Mouse (Mus musculus) forebrain, embryonic 13.5 days (tissue): ENCODE data around the gene Pcolce. TPM values are rescaled to one million over a fixed set of nuclear protein-coding genes. Genes with fewer than 3 reads are reported as not detected.
"Not testable (repeated sequence)": the region's sequence is repeated elsewhere in the genome, so short reads cannot be mapped to it uniquely, and the experiment has no call there.

Experiments
- ATAC-seq: fragments of 200-750 bp; cut with Nextera tagmentation; 2 replicates; pipeline ENCODE4 v1.8.0; 2017
- H3K27ac ChIP-seq: fragments of 300-500 bp; sonication (generic); 2 replicates; pipeline ENCODE4 v1.5.1; 2015; ENCODE audit warnings: inconsistent platforms, mild to moderate bottlenecking, moderate library complexity
- H3K27me3 ChIP-seq: fragments of 300-500 bp; sonication (generic); 2 replicates; pipeline ENCODE4 v1.6.1; 2015; ENCODE audit warnings: mild to moderate bottlenecking, inconsistent platforms
- H3K36me3 ChIP-seq: fragments of 300-500 bp; sonication (generic); 2 replicates; pipeline ENCODE4 v1.6.1; 2015; ENCODE audit warnings: mild to moderate bottlenecking, inconsistent platforms; ENCODE audit not compliant: poor library complexity, severe bottlenecking
- H3K4me1 ChIP-seq: fragments of 300-500 bp; sonication (generic); 2 replicates; pipeline ENCODE4 v1.6.1; 2015; ENCODE audit warnings: inconsistent platforms
- H3K4me2 ChIP-seq: fragments of 300-500 bp; sonication (generic); 2 replicates; pipeline ENCODE4 v1.6.1; 2015; ENCODE audit warnings: inconsistent platforms, mild to moderate bottlenecking, moderate library complexity
- H3K4me3 ChIP-seq: fragments of 300-500 bp; sonication (generic); 2 replicates; pipeline ENCODE4 v1.5.1; 2015; ENCODE audit warnings: mild to moderate bottlenecking, inconsistent platforms
- H3K9ac ChIP-seq: fragments of 300-500 bp; sonication (generic); 2 replicates; pipeline ENCODE4 v1.6.1; 2015; ENCODE audit warnings: mild to moderate bottlenecking, inconsistent platforms
- H3K9me3 ChIP-seq: fragments of 300-500 bp; sonication (generic); replicated peaks from 2 replicates; pipeline ENCODE4 v1.6.1; 2016; ENCODE audit warnings: inconsistent platforms
- WGBS: fragments of 180-500 bp; shearing (Covaris S2); methylation state at CpG from one replicate; pipeline ENCODE4 v1.1.7; 2015; 5-methylcytosine and 5-hydroxymethylcytosine counted together
- polyA plus RNA-seq: library from polyadenylated mRNA; unstranded; fragments of >200 nt; fragmentation: Nextera tagmentation; extraction: Ambion mirVana; gene quantifications from 2 replicates; pipeline ENCODE4 v1.2.1, GENCODE M21; 2015

Pcolce gene
- polyA plus RNA-seq, 1 experiment from 2014 or later = 6.9 TPM

GRCm38 (mm10) chr5:137628498-137629305 lies 15.1 kb upstream of the Pcolce start, which contains the start of the genes Fbxo24, Lrch4 and Gm20605:
TSS of gene Fbxo24 (minus strand) at chr5:137629002.
TSS of gene Lrch4 (plus strand) at chr5:137629121.
TSS of gene Gm20605 (plus strand) at chr5:137629175.
- Histone ChIP-seq H3K27ac (peak within 1 kb of the TSS; percentile 92), H3K9me3 (no peaks in the 10 kb centered on the region), H3K4me3 (peak within 1 kb of the TSS; percentile 69), H3K4me1 (peaks cover 36% of the 10 kb centered on the region), H3K4me2 (peak within 1 kb of the TSS; percentile 77), H3K27me3 (no peaks in the 10 kb centered on the region), H3K9ac (peak within 1 kb of the TSS; percentile 81), H3K36me3 (peaks cover 25% of the 10 kb centered on the region)
- ATAC-seq = peak; percentile 99
- 0% methylated on average over 46 of the region's 46 CpGs for WGBS

- peaks cover 19% of the 10 kb centered on the region for H3K36me3 ChIP-seq
- peak overlapping the region; percentile 73 for H3K4me2 ChIP-seq
- H3K4me3 ChIP-seq = peak overlapping the region; percentile 69
- H3K9me3 ChIP-seq = no peaks in the 10 kb centered on the region
- H3K9ac ChIP-seq = peak overlapping the region; percentile 80
- H3K27me3 ChIP-seq = no peaks in the 10 kb centered on the region
- 4% methylated on average over 9 of the region's 9 CpGs for WGBS
- H3K4me1 ChIP-seq = peaks cover 36% of the 10 kb centered on the region
- H3K27ac ChIP-seq = peak overlapping the region; percentile 92
- ATAC-seq = no peak
These were observed 14.4 kb upstream of the Pcolce start for GRCm38 (mm10) chr5:137627991-137628390.

GRCm38 (mm10) chr5:137623937-137624530 lies 10.4 kb upstream of the Pcolce start:
- Histone ChIP-seq H3K4me3 (no peak overlapping the region), H3K9ac (no peak overlapping the region), H3K27me3 (no peaks in the 10 kb centered on the region), H3K4me1 (peaks cover 6% of the 10 kb centered on the region), H3K36me3 (no peaks in the 10 kb centered on the region), H3K4me2 (no peak overlapping the region), H3K27ac (no peak overlapping the region), H3K9me3 (no peaks in the 10 kb centered on the region)
- 87% methylated on average over 11 of the region's 11 CpGs for WGBS
- no peak for ATAC-seq

- no peak overlapping the region for H3K4me2 ChIP-seq
- WGBS = 88% methylated on average over 7 of the region's 7 CpGs
- H3K4me3 ChIP-seq = no peak overlapping the region
- no peaks in the 10 kb centered on the region for H3K9me3 ChIP-seq
- H3K4me1 ChIP-seq = no peaks in the 10 kb centered on the region
- no peaks in the 10 kb centered on the region for H3K36me3 ChIP-seq
- 0 out of 2 replicates have a peak, but pooled peaks cover 4% of the 10 kb centered on the region for H3K27me3 ChIP-seq
- no peak for ATAC-seq
- H3K9ac ChIP-seq = no peak overlapping the region
- H3K27ac ChIP-seq = no peak overlapping the region
These were observed 1.8 kb upstream of the Pcolce start for GRCm38 (mm10) chr5:137615347-137615746.

- H3K9me3 ChIP-seq, ATAC-seq: not testable (repeated sequence)
- 91% methylated on average over 2 of the region's 2 CpGs for WGBS
These were observed 1.3 kb upstream of the Pcolce start for GRCm38 (mm10) chr5:137614921-137615320.

GRCm38 (mm10) chr5:137613076-137613475 lies 508 bp downstream of the Pcolce start:
- peaks cover 7% of the 10 kb centered on the region; the same call in 1 of the 2 replicates for H3K4me1 ChIP-seq
- peaks cover 12% of the 10 kb centered on the region for H3K27me3 ChIP-seq
- H3K27ac ChIP-seq = no peak overlapping the region
- no peak for ATAC-seq
- no peak overlapping the region for H3K9ac ChIP-seq
- H3K4me2 ChIP-seq = no peak overlapping the region
- H3K36me3 ChIP-seq = no peaks in the 10 kb centered on the region
- H3K4me3 ChIP-seq = no peak overlapping the region
- 67% methylated on average over 5 of the region's 5 CpGs for WGBS
- H3K9me3 ChIP-seq = no peaks in the 10 kb centered on the region

More at GRCm38 (mm10) chr5:137614921-137615320, 1.3 kb upstream of the Pcolce start:
- not testable (repeated sequence) for H3K9ac ChIP-seq, H3K36me3 ChIP-seq, H3K27ac ChIP-seq, H3K4me3 ChIP-seq, H3K4me1 ChIP-seq, H3K27me3 ChIP-seq, H3K4me2 ChIP-seq

- WGBS = 37% methylated on average over 6 of the region's 6 CpGs
- ATAC-seq = no peak
- H3K27ac ChIP-seq = no peak overlapping the region
These were observed 2.4 kb downstream of the Pcolce start for GRCm38 (mm10) chr5:137611245-137611602.

GRCm38 (mm10) chr5:137610548-137611244 lies 2.9 kb downstream of the Pcolce start:
- H3K4me3 ChIP-seq = no peak overlapping the region
- 19% methylated on average over 11 of the region's 12 CpGs for WGBS
- no peak overlapping the region for H3K27ac ChIP-seq
- no peak for ATAC-seq
- no peaks in the 10 kb centered on the region for H3K36me3 ChIP-seq
- H3K4me1 ChIP-seq = peaks cover 10% of the 10 kb centered on the region; the same call in 1 of the 2 replicates
- no peak overlapping the region; the same call in 1 of the 2 replicates for H3K4me2 ChIP-seq
- H3K27me3 ChIP-seq = peaks cover 23% of the 10 kb centered on the region
- no peaks in the 10 kb centered on the region for H3K9me3 ChIP-seq
- peak overlapping the region; percentile 21; the same call in 1 of the 2 replicates for H3K9ac ChIP-seq

More at GRCm38 (mm10) chr5:137611245-137611602, 2.4 kb downstream of the Pcolce start:
- Histone ChIP-seq H3K4me1 (peaks cover 10% of the 10 kb centered on the region; the same call in 1 of the 2 replicates), H3K4me3 (no peak overlapping the region), H3K4me2 (no peak overlapping the region), H3K9me3 (no peaks in the 10 kb centered on the region), H3K9ac (peak overlapping the region; percentile 21; the same call in 1 of the 2 replicates), H3K27me3 (peaks cover 23% of the 10 kb centered on the region), H3K36me3 (no peaks in the 10 kb centered on the region)

GRCm38 (mm10) chr5:137610056-137610455 lies 3.5 kb downstream of the Pcolce start:
- Histone ChIP-seq H3K36me3 (no peaks in the 10 kb centered on the region), H3K27me3 (peaks cover 23% of the 10 kb centered on the region), H3K9ac (peak overlapping the region; percentile 21; the same call in 1 of the 2 replicates), H3K9me3 (no peaks in the 10 kb centered on the region), H3K27ac (no peak overlapping the region), H3K4me3 (no peak overlapping the region), H3K4me1 (peaks cover 10% of the 10 kb centered on the region; the same call in 1 of the 2 replicates), H3K4me2 (no peak overlapping the region)
- WGBS = 78% methylated on average over 4 of the region's 4 CpGs
- no peak for ATAC-seq

GRCm38 (mm10) chr5:137609292-137609691 lies 4.3 kb downstream of the Pcolce start:
- Histone ChIP-seq H3K9me3 (no peaks in the 10 kb centered on the region), H3K4me3 (no peak overlapping the region), H3K27ac (no peak overlapping the region), H3K4me1 (peaks cover 10% of the 10 kb centered on the region; the same call in 1 of the 2 replicates), H3K27me3 (peaks cover 23% of the 10 kb centered on the region), H3K9ac (no peak overlapping the region), H3K4me2 (no peak overlapping the region), H3K36me3 (no peaks in the 10 kb centered on the region)
- WGBS = 63% methylated on average over 3 of the region's 3 CpGs
- ATAC-seq = no peak

GRCm38 (mm10) chr5:137608654-137609190 lies 4.9 kb downstream of the Pcolce start:
- Histone ChIP-seq H3K4me3 (no peak overlapping the region), H3K36me3 (no peaks in the 10 kb centered on the region)
- no peak for ATAC-seq

More at GRCm38 (mm10) chr5:137608654-137609190, 4.9 kb downstream of the Pcolce start:
- Histone ChIP-seq H3K4me2 (peak overlapping the region; percentile 37), H3K4me1 (peaks cover 13% of the 10 kb centered on the region; the same call in 1 of the 2 replicates), H3K9me3 (no peaks in the 10 kb centered on the region), H3K9ac (peak overlapping the region; percentile 34; the same call in 1 of the 2 replicates), H3K27me3 (peaks cover 23% of the 10 kb centered on the region), H3K27ac (no peak overlapping the region)
- WGBS = 17% methylated on average over 23 of the region's 23 CpGs
